Mouse (Mus musculus) bone marrow, adult 2 months (tissue): Measurements from ENCODE around the gene Tyk2. TPM values are rescaled to one million over a fixed set of nuclear protein-coding genes. Genes with fewer than 3 reads are reported as not detected.

ENCODE experiments used
- H3K27ac ChIP-seq: fragments of 200-500 bp; 2 replicates; pipeline ENCODE4 v1.5.1; 2012; ENCODE audit warnings: low read depth, mild to moderate bottlenecking, control low read depth, inconsistent platforms, low read length; ENCODE audit not compliant: control insufficient read depth, poor library complexity, insufficient read depth
- H3K4me1 ChIP-seq: fragments of 200-500 bp; 2 replicates; pipeline ENCODE4 v1.6.1; 2011; ENCODE audit warnings: low read length; ENCODE audit not compliant: control insufficient read depth, insufficient read depth
- H3K4me3 ChIP-seq: fragments of 200-500 bp; replicated peaks from 2 replicates; pipeline ENCODE3; 2011; ENCODE audit warnings: mild to moderate bottlenecking, low read depth, low read length, control low read depth; ENCODE audit not compliant: control insufficient read depth
- CTCF ChIP-seq: fragments of 200-500 bp; IDR thresholded peaks from 2 replicates; pipeline ENCODE4 v1.5.1; 2011; ENCODE audit warnings: low read length, control low read depth; ENCODE audit not compliant: control insufficient read depth, insufficient read depth
- POLR2A ChIP-seq: fragments of 200-500 bp; IDR thresholded peaks from 2 replicates; pipeline ENCODE4 v1.6.1; 2011; ENCODE audit warnings: low read depth, mild to moderate bottlenecking, control low read depth, low read length, borderline replicate concordance; ENCODE audit not compliant: control insufficient read depth
- WGBS: fragments of 180-500 bp; shearing (Covaris S2); methylation state at CpG from one replicate; pipeline ENCODE4 v1.1.7; 2018; 5-methylcytosine and 5-hydroxymethylcytosine counted together
- polyA plus RNA-seq: library from polyadenylated mRNA; stranded (reverse); fragments of >200 nt; gene quantifications from 2 replicates; pipeline ENCODE4 v1.2.4, GENCODE M21; 2011; ENCODE audit warnings: low replicate concordance; ENCODE audit not compliant: missing spikeins, insufficient read depth, insufficient read length

Tyk2 gene
- polyA plus RNA-seq, 1 experiment = 27.9 TPM

DNA sequence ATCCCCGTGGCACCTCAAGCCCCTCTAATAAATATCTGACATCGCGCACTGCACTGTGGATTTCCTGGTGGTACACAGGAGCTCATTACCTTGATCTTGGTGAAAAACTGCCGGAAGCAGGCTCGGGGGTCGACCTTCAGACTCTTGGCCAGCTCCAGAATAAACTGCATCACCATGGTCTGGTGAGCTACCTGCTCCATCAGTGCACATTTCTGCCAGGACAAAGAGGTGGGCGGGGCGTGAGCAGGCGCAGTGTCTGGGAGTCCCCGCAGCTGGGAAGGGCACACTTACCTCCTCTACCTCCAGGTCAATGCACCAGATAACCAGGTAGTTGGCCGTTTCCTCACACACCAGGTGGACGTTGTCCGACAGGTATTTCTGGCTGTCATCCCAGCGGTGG lies 10.9 kb upstream of the Tyk2 start:
- peaks cover under 1% of the 10 kb centered on the region for H3K4me1 ChIP-seq

DNA sequence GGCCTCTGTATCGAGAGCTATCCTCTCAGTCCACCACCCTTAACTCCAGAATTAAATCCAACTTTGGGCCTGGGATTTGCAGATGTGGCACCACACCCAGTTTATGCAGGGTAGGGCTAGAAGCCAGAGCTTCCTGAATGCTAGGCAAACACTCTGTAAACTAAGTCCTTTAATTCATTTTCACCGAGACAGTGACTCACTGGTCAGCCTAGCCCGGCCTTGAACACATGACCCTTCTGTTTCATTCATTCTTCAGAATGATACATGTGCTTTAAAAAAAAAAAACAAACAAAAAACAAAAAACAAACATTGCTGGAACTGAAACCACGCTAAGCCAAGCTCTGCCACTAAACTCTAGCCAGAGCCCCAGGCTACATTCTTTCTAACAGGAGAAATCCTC lies 7.3 kb upstream of the Tyk2 start:
- Histone ChIP-seq H3K4me3 (no peak overlapping the region), H3K27ac (no peak overlapping the region), H3K4me1 (peaks cover 2% of the 10 kb centered on the region)
- 83% methylated on average over 4 of the region's 4 CpGs for WGBS
- no peak for TF ChIP-seq POLR2A
- TF ChIP-seq CTCF = no peak

More for the DNA sequence above, 10.9 kb upstream of the Tyk2 start:
- H3K4me3 ChIP-seq = no peak overlapping the region
- WGBS = 94% methylated on average over 14 of the region's 14 CpGs
- H3K27ac ChIP-seq = no peak overlapping the region
- TF ChIP-seq CTCF (no peak), POLR2A (no peak)

DNA sequence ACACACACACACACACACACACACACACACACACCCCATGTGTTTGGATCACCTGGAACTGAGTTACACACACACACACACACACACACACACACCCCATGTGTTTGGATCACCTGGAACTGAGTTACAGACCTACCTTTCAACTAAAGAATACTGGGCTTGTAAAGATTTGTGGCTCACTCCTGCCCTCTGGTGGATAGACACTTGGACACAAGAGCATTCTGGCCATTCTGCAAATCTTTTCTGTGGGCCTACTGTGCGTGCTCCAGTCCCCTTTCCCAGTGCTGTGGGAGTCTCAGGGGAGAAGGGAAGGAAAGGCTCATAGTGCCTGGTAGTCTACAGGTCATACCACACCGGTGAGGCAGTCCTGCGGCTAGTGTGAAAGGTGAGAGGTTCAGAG lies 6.2 kb upstream of the Tyk2 start:
- H3K4me1 ChIP-seq = peaks cover 2% of the 10 kb centered on the region
- no peak overlapping the region for H3K4me3 ChIP-seq
- H3K27ac ChIP-seq = no peak overlapping the region
- 55% methylated on average over 3 of the region's 3 CpGs for WGBS
- TF ChIP-seq POLR2A (no peak), CTCF (peak; percentile 58)

- TF ChIP-seq CTCF = no peak
- Histone ChIP-seq H3K27ac (no peak overlapping the region), H3K4me1 (peaks cover 2% of the 10 kb centered on the region), H3K4me3 (no peak overlapping the region)
- WGBS = 8% methylated on average over 6 of the region's 6 CpGs
These were observed 5.4 kb upstream of the Tyk2 start for GRCm38 (mm10) chr9:21136401-21136800.

DNA sequence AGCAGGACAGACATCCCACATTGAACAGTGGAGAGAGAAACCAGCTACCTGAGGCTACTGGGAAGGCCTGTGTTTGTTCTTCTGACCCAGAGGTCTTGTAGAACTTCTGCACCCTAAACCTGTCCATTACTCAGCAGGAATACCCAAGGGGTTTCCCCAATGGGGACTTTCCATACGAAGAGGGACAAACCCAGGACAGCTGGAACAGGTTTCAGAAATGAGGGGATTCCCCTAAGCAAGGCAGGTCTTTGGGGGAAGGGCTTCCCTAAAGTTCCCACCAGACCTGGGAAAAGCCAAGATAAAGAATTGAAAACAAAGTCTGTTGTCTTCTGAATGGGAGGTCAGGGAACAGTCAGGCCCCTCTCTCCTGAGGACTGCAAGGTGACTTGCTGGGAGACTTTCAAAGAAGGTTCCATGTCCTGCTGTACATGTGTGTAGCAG lies 4.9 kb upstream of the Tyk2 start:
- Histone ChIP-seq H3K4me3 (no peak overlapping the region), H3K4me1 (peaks cover 2% of the 10 kb centered on the region), H3K27ac (no peak overlapping the region)
- 20% methylated on average over 1 of the region's 1 CpGs for WGBS
- TF ChIP-seq CTCF = no peak
- TF ChIP-seq POLR2A = no peak

GRCm38 (mm10) chr9:21135329-21135890 lies 4.4 kb upstream of the Tyk2 start:
- TF ChIP-seq CTCF (no peak), POLR2A (no peak)
- no peak overlapping the region for H3K4me3 ChIP-seq
- H3K4me1 ChIP-seq = peaks cover 2% of the 10 kb centered on the region
- no peak overlapping the region for H3K27ac ChIP-seq
- 51% methylated on average over 4 of the region's 4 CpGs for WGBS

DNA sequence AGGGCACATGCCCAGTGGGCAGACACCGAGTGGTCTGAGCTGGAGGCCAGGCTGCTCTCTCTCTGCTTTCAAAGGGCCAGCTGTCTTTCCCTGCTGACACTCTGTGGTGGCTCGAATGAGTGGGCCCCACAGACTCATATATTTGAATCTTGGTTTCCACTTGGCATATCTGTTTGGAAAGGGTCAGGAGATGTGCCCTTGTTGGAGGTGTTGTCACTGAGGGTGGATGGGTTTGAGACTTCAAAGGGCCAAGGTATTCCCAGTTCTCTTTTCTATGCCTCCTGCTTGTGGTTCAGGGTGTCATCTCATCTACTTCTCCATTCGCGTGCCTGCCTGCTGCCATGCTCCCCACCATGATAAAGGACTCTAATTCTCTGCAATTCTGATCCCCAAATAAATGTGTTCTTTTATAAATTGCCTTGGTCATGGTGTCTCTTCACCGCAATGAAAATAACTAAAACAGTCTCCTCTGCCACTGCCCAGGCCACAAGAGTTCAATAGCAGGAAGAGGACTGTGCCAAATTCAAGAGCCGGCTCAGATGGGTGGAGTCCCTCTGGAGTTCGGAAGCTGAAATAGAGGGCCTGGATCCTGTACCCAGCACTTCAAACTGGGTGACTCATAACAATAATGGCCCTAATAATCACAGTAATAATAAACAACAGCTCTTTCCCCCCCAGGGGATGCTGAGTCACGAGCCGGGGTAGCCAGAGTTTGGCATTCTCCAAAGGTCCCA lies 3.7 kb upstream of the Tyk2 start:
- peaks cover 2% of the 10 kb centered on the region for H3K4me1 ChIP-seq

DNA sequence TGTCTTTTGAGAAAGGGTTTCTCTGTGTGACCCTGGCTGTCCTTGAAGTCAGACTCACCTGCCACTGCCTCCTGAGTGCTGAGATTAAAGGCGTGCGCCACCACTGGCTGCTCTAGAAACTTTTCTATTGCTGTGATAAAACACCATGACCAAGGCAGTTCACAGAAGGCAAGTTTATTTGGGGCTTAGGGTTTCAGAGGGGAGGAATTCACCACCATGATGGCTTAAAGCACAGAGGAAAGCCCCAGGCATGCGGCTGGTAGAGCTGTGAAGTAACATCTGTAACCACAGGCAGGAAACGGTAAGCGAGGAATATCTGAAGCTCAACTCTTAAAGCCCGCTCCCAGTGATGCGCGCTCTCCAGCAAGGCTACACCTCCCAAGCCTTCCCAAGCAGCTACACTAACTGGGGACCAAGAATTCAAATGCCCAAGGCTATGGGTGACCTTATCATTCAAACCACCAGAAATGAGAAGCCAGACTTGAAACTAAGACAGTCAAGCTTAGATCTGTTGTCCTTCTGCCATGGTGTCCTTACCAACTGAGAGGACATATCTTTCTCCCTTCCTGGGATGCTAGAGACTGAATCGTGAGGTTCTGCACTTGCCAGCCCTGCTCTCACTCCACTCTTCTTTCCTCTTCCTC lies 2.1 kb upstream of the Tyk2 start:
- 18% methylated on average over 9 of the region's 9 CpGs for WGBS
- no peak overlapping the region for H3K27ac ChIP-seq
- peaks cover 2% of the 10 kb centered on the region for H3K4me1 ChIP-seq
- TF ChIP-seq CTCF (no peak), POLR2A (no peak)
- H3K4me3 ChIP-seq = no peak overlapping the region

More for the DNA sequence above, 3.7 kb upstream of the Tyk2 start:
- WGBS = 54% methylated on average over 9 of the region's 9 CpGs
- no peak for TF ChIP-seq POLR2A
- TF ChIP-seq CTCF = no peak
- H3K4me3 ChIP-seq = no peak overlapping the region
- H3K27ac ChIP-seq = no peak overlapping the region; the same call in 1 of the 2 replicates
